Mouse (Mus musculus) CH12.LX (cell line): ENCODE results near the gene Rpl36. TPM values are rescaled to one million over a fixed set of nuclear protein-coding genes. Genes with fewer than 3 reads are reported as not detected.
A peak's percentile ranks its signal among the peaks of the same experiment; 100 is the strongest.

Experiments
- DNase-seq: peaks from one replicate; pipeline ENCODE4 v3.0.0-alpha.2; 2013; ENCODE audit errors: extremely low read depth
- H3K27ac ChIP-seq: 2 replicates; pipeline ENCODE4 v1.5.1; 2012; ENCODE audit warnings: low read depth, mild to moderate bottlenecking, control low read depth, moderate library complexity; ENCODE audit not compliant: insufficient read depth
- H3K27me3 ChIP-seq: replicated peaks from 2 replicates; pipeline ENCODE3; 2012; ENCODE audit warnings: inconsistent platforms
- H3K36me3 ChIP-seq, 2 experiments: replicated peaks in 1 of 2; 2 replicates each; pipeline versions ENCODE3 to v1.6.1; 2012; ENCODE audit warnings: inconsistent platforms in 1 of 2, low read length in 1 of 2, mild to moderate bottlenecking in 1 of 2, mixed read lengths in 1 of 2, moderate library complexity in 1 of 2; ENCODE audit not compliant: control insufficient read depth in 1 of 2, insufficient read depth in 1 of 2
- H3K4me1 ChIP-seq, 2 experiments: 2 replicates each; pipeline ENCODE4 v1.6.1; 2012; ENCODE audit warnings: inconsistent platforms in 1 of 2, moderate library complexity in 1 of 2; ENCODE audit not compliant: insufficient read depth in 2 of 2, control insufficient read depth in 1 of 2
- H3K4me2 ChIP-seq: 2 replicates; pipeline ENCODE4 v1.6.1; 2012; ENCODE audit warnings: low read depth, mild to moderate bottlenecking, control low read depth; ENCODE audit not compliant: poor library complexity, insufficient read depth, severe bottlenecking
- H3K4me3 ChIP-seq, 3 experiments: fragments of 150-350 bp in 1 of 3; sonication (generic) in 1 of 3; replicated peaks in 1 of 3; 2 replicates each; pipeline versions ENCODE3 to v1.5.1; 2011 to 2012; ENCODE audit warnings: low read depth in 2 of 3, low read length in 2 of 3, mild to moderate bottlenecking in 2 of 3, moderate library complexity in 2 of 3, control low read depth in 1 of 3, improper control_type of control experiment in 1 of 3, inconsistent platforms in 1 of 3, mixed read lengths in 1 of 3; ENCODE audit not compliant: poor library complexity in 1 of 3
- H3K79me2 ChIP-seq: replicated peaks from 2 replicates; pipeline ENCODE4 v1.6.1; 2012; ENCODE audit warnings: mild to moderate bottlenecking, moderate library complexity; ENCODE audit not compliant: control insufficient read depth, poor library complexity, insufficient read depth, severe bottlenecking; ENCODE audit errors: extremely low read depth
- H3K9ac ChIP-seq: 2 replicates; pipeline ENCODE4 v1.6.1; 2012; ENCODE audit warnings: low read depth, mild to moderate bottlenecking, control low read depth, moderate library complexity; ENCODE audit not compliant: insufficient read depth
- H3K9me3 ChIP-seq: replicated peaks from 2 replicates; pipeline ENCODE3; 2012; ENCODE audit warnings: low read length, inconsistent platforms, mixed read lengths
- BHLHE40 ChIP-seq: IDR thresholded peaks from 2 replicates; pipeline ENCODE4 v1.6.1; 2011; ENCODE audit warnings: mild to moderate bottlenecking, low read depth, low read length, improper control_type of control experiment
- CHD1 ChIP-seq: IDR thresholded peaks from 2 replicates; pipeline ENCODE4 v1.6.1; 2012; ENCODE audit warnings: low read depth, low read length, improper control_type of control experiment, inconsistent platforms
- CHD2 ChIP-seq: IDR thresholded peaks from 2 replicates; pipeline ENCODE4 v1.6.1; 2011; ENCODE audit warnings: low read length, improper control_type of control experiment
- CTCF ChIP-seq, 2 experiments: IDR thresholded peaks in 1 of 2; conservative IDR thresholded peaks in 1 of 2; 2 replicates each; pipeline ENCODE4 v1.5.1; 2011 to 2012; ENCODE audit warnings: low read depth in 2 of 2, low read length in 2 of 2, improper control_type of control experiment in 1 of 2, inconsistent platforms in 1 of 2, mild to moderate bottlenecking in 1 of 2, moderate library complexity in 1 of 2
- E2F4 ChIP-seq: IDR thresholded peaks from 2 replicates; pipeline ENCODE4 v1.6.1; 2011; ENCODE audit warnings: low read depth, low read length, improper control_type of control experiment; ENCODE audit not compliant: insufficient replicate concordance
- ELF1 ChIP-seq: IDR thresholded peaks from 2 replicates; pipeline ENCODE4 v1.6.1; 2014; ENCODE audit warnings: low read depth, mild to moderate bottlenecking, inconsistent platforms, low read length, improper control_type of control experiment
- EP300 ChIP-seq: IDR thresholded peaks from 2 replicates; pipeline ENCODE4 v1.6.1; 2011; ENCODE audit warnings: low read length, improper control_type of control experiment
- ETS1 ChIP-seq: conservative IDR thresholded peaks from 2 replicates; pipeline ENCODE4 v1.6.1; 2012; ENCODE audit warnings: low read depth, mild to moderate bottlenecking, inconsistent platforms, low read length, improper control_type of control experiment, moderate library complexity
- HCFC1 ChIP-seq: IDR thresholded peaks from 2 replicates; pipeline ENCODE4 v1.6.1; 2012; ENCODE audit warnings: low read depth, mild to moderate bottlenecking, inconsistent platforms, low read length, improper control_type of control experiment
- IRF4 ChIP-seq: IDR thresholded peaks from 2 replicates; pipeline ENCODE4 v1.6.1; 2014; ENCODE audit warnings: low read depth, mild to moderate bottlenecking, inconsistent platforms, low read length, improper control_type of control experiment
- JUND ChIP-seq: conservative IDR thresholded peaks from 2 replicates; pipeline ENCODE4 v1.6.1; 2011; ENCODE audit warnings: low read depth, low read length, improper control_type of control experiment
- KAT2A ChIP-seq: IDR thresholded peaks from 2 replicates; pipeline ENCODE4 v1.6.1; 2012; ENCODE audit warnings: low read length, improper control_type of control experiment, inconsistent platforms; ENCODE audit not compliant: insufficient replicate concordance
- MAX ChIP-seq: IDR thresholded peaks from 2 replicates; pipeline ENCODE4 v1.6.1; 2011; ENCODE audit warnings: low read length, improper control_type of control experiment
- MAZ ChIP-seq: IDR thresholded peaks from 2 replicates; pipeline ENCODE4 v1.6.1; 2012; ENCODE audit warnings: low read depth, mild to moderate bottlenecking, inconsistent platforms, low read length, improper control_type of control experiment, moderate library complexity
- MEF2A ChIP-seq: IDR thresholded peaks from 2 replicates; pipeline ENCODE4 v1.6.1; 2014; ENCODE audit warnings: low read depth, mild to moderate bottlenecking, inconsistent platforms, low read length, improper control_type of control experiment, borderline replicate concordance
- MYC ChIP-seq: IDR thresholded peaks from 2 replicates; pipeline ENCODE4 v1.6.1; 2011; ENCODE audit warnings: low read depth, mild to moderate bottlenecking, improper control_type of control experiment, low read length
- NELFE ChIP-seq: IDR thresholded peaks from 2 replicates; pipeline ENCODE4 v1.6.1; 2011; ENCODE audit warnings: low read depth, low read length, improper control_type of control experiment
- NRF1 ChIP-seq: IDR thresholded peaks from 2 replicates; pipeline ENCODE4 v1.6.1; 2014; ENCODE audit warnings: low read depth, mild to moderate bottlenecking, inconsistent platforms, low read length, improper control_type of control experiment, moderate library complexity
- PAX5 ChIP-seq: IDR thresholded peaks from 2 replicates; pipeline ENCODE4 v1.6.1; 2012; ENCODE audit warnings: low read length, inconsistent platforms, mixed read lengths
- POLR2A ChIP-seq: IDR thresholded peaks from 2 replicates; pipeline ENCODE4 v1.6.1; 2011; ENCODE audit warnings: low read depth, mild to moderate bottlenecking, improper control_type of control experiment, low read length
- POLR2AphosphoS2 ChIP-seq: IDR thresholded peaks from 2 replicates; pipeline ENCODE4 v1.6.1; 2011; ENCODE audit warnings: low read depth, low read length, improper control_type of control experiment
- RCOR1 ChIP-seq: conservative IDR thresholded peaks from 2 replicates; pipeline ENCODE4 v1.6.1; 2012; ENCODE audit warnings: low read depth, mild to moderate bottlenecking, inconsistent platforms, low read length, improper control_type of control experiment
- SIN3A ChIP-seq: IDR thresholded peaks from 2 replicates; pipeline ENCODE4 v1.6.1; 2012; ENCODE audit warnings: low read length, improper control_type of control experiment, inconsistent platforms
- SMC3 ChIP-seq: IDR thresholded peaks from 2 replicates; pipeline ENCODE4 v1.6.1; 2011; ENCODE audit warnings: low read depth, low read length, improper control_type of control experiment
- TBP ChIP-seq: conservative IDR thresholded peaks from 2 replicates; pipeline ENCODE4 v1.6.1; 2011; ENCODE audit warnings: low read depth, low read length, improper control_type of control experiment
- TCF12 ChIP-seq: IDR thresholded peaks from 2 replicates; pipeline ENCODE4 v1.6.1; 2014; ENCODE audit warnings: low read depth, mild to moderate bottlenecking, inconsistent platforms, low read length, improper control_type of control experiment
- ZKSCAN1 ChIP-seq: IDR thresholded peaks from 2 replicates; pipeline ENCODE4 v1.6.1; 2012; ENCODE audit warnings: low read depth, inconsistent platforms, low read length, improper control_type of control experiment, borderline replicate concordance
- ZMIZ1 ChIP-seq: IDR thresholded peaks from 2 replicates; pipeline ENCODE4 v1.6.1; 2012; ENCODE audit warnings: low read depth, mild to moderate bottlenecking, inconsistent platforms, low read length, improper control_type of control experiment
- dilution Hi-C: fragments of 300-500 bp; cut with MboI; formaldehyde crosslinking; loops from 2 replicates; pipeline ENCODE4 v1.14.3; 2020; ENCODE audit warnings: low sequenced_read_pairs; ENCODE audit not compliant: extremely low pct_unique_long_range_greater_than_20kb, extremely low pct_ligation_motif_present
- in situ Hi-C: fragments of 300-500 bp; cut with MboI; formaldehyde crosslinking; loops from 3 replicates; pipeline ENCODE4 v1.14.3; 2019; ENCODE audit warnings: low sequenced_read_pairs, low pct_ligation_motif_present, low pct_unique_long_range_greater_than_20kb, mixed read lengths
- polyA plus RNA-seq: library from polyadenylated mRNA; unstranded; fragments of >175 nt; gene quantifications from 2 replicates; pipeline ENCODE4 v1.2.1, GENCODE M21; 2012; ENCODE audit warnings: low read depth; ENCODE audit not compliant: insufficient read length
- total RNA-seq, 2 experiments: library from RNA; depleted of rRNA; stranded (reverse); fragments of 300-350 nt in 1 of 2; fragments of >200 nt in 1 of 2; gene quantifications; 2 replicates each; pipeline ENCODE4 v1.2.3; 2012 to 2014

Rpl36 gene
- total and polyA plus RNA-seq, 3 experiments, result 1,364 to 4,995 (median 1,734) TPM

GRCm38 (mm10) chr17:56583611-56584256 lies 29.5 kb upstream of the Rpl36 start:
- in situ Hi-C loops (no loop called here), dilution Hi-C loops (no loop called here)
- H3K4me1 ChIP-seq, result peaks cover 22 to 56% of the 10 kb centered on the region in 2 experiments

GRCm38 (mm10) chr17:56584257-56585130 lies 28.7 kb upstream of the Rpl36 start, which contains the start of the genes Safb2 and Safb:
TSS of gene Safb2 (minus strand) at chr17:56584585.
TSS of gene Safb (plus strand) at chr17:56584825.
- dilution Hi-C loops, result no loop called here
- Histone ChIP-seq H3K36me3 (peaks cover 53 to 70% of the 10 kb centered on the region in 2 experiments), H3K4me1 (peaks cover 22 to 61% of the 10 kb centered on the region in 2 experiments)
- TF ChIP-seq TCF12 (peak; percentile 72), ZKSCAN1 (no peak), MAZ (peak; percentile 93), MEF2A (peak; percentile 36), SMC3 (no peak), E2F4 (peak; percentile 24; the same call in 1 of the 2 replicates), HCFC1 (peak; percentile 83), NRF1 (peak; percentile 88), SIN3A (peak; percentile 48), ELF1 (peak; percentile 71), BHLHE40 (0 out of 2 replicates have a peak, but pooled peaks have one; percentile 39), MAX (peak; percentile 83), NELFE (peak; percentile 90), CHD2 (peak; percentile 75), ZMIZ1 (peak; percentile 50; the same call in 1 of the 2 replicates), MYC (peak; percentile 66; the same call in 1 of the 2 replicates), CHD1 (no peak; the same call in 1 of the 2 replicates), EP300 (no peak), POLR2AphosphoS2 (peak; percentile 69; the same call in 1 of the 2 replicates), ETS1 (peak; percentile 28; the same call in 1 of the 2 replicates), IRF4 (peak; percentile 44; the same call in 1 of the 2 replicates), RCOR1 (0 out of 2 replicates have a peak, but pooled peaks have one; percentile 28), POLR2A (peak; percentile 73), KAT2A (peak; percentile 79; the same call in 1 of the 2 replicates), CTCF (conservative IDR thresholded peaks at IDR 0.05 in 1 of 2, IDR thresholded peaks at IDR 0.05 in 1 of 2; ENCODE audit: low read depth in 2 of 2, low read length in 2 of 2) (no peak), TBP (no peak; the same call in 1 of the 2 replicates)

More at GRCm38 (mm10) chr17:56583611-56584256, 29.5 kb upstream of the Rpl36 start:
- H3K79me2 ChIP-seq, result peaks cover 93% of the 10 kb centered on the region
- DNase-seq, result peak; percentile 42
- no peaks in the 10 kb centered on the region for H3K27me3 ChIP-seq
- peak overlapping the region; percentile 86 for H3K9ac ChIP-seq
- no peaks in the 10 kb centered on the region for H3K9me3 ChIP-seq
- peak overlapping the region; percentile 86 to 95 (median 91) for H3K4me3 ChIP-seq
- no peak for TF ChIP-seq JUND
- TF ChIP-seq PAX5, result no peak
- TF ChIP-seq NRF1, result no peak
- no peak for TF ChIP-seq MAX
- no peak for TF ChIP-seq POLR2A
- TF ChIP-seq CTCF (conservative IDR thresholded peaks at IDR 0.05 in 1 of 2, IDR thresholded peaks at IDR 0.05 in 1 of 2; ENCODE audit: low read depth in 2 of 2, low read length in 2 of 2), result no peak
- TF ChIP-seq E2F4, result no peak
- peak overlapping the region; percentile 82 for H3K27ac ChIP-seq
- H3K4me2 ChIP-seq, result peak overlapping the region; percentile 74
- peaks cover 53 to 70% of the 10 kb centered on the region in 2 experiments for H3K36me3 ChIP-seq

More at GRCm38 (mm10) chr17:56584257-56585130, 28.7 kb upstream of the Rpl36 start, which contains the start of the genes Safb2 and Safb:
- peak; percentile 96 for DNase-seq
- in situ Hi-C loops, result no loop called here
- H3K27me3 ChIP-seq, result no peaks in the 10 kb centered on the region
- peaks cover 93% of the 10 kb centered on the region for H3K79me2 ChIP-seq
- no peaks in the 10 kb centered on the region for H3K9me3 ChIP-seq
- H3K4me3 ChIP-seq, result peak within 1 kb of the TSS; percentile 94 to 98 (median 97)
- peak within 1 kb of the TSS; percentile 97 for H3K9ac ChIP-seq
- peak within 1 kb of the TSS; percentile 79 for H3K4me2 ChIP-seq
- H3K27ac ChIP-seq, result peak within 1 kb of the TSS; percentile 93
